Mouse (Mus musculus): Measurements from ENCODE around the gene Rgma. TPM values are rescaled to one million over a fixed set of nuclear protein-coding genes. Genes with fewer than 3 reads are reported as not detected.

The Rgma gene
- polyA plus RNA-seq, 2 experiments, result 0.05 to 0.06 TPM

GRCm38 (mm10) chr7:73419375-73419774 lies 44.1 kb downstream of the Rgma start:
- Histone ChIP-seq H3K27ac (no peak overlapping the region), H3K4me2 (ENCODE audit: low read depth) (no peak overlapping the region), H3K36me3 (replicated peaks; ENCODE audit: control insufficient read depth, insufficient read depth, low read depth) (no peaks in the 10 kb centered on the region), H3K27me3 (ENCODE audit: control insufficient read depth, insufficient read depth, low read length) (no peaks in the 10 kb centered on the region), H3K9ac (replicated peaks) (no peak overlapping the region), H3K9me3 (ENCODE audit: control insufficient read depth, low read length) (no peaks in the 10 kb centered on the region), H3K4me3 (ENCODE audit: insufficient read depth in 1 of 2, low read depth in 2 of 2, low read length in 2 of 2) (no peak overlapping the region), H3K4me1 (replicated peaks; ENCODE audit: control insufficient read depth in 2 of 2, insufficient read depth in 2 of 2, low read length in 1 of 2) (no peaks in the 10 kb centered on the region)
- WGBS (ENCODE audit: insufficient replicate concordance), result 49% methylated on average over 7 of the region's 7 CpGs
- no peak for DNase-seq (ENCODE audit: low read depth in 3 of 3, low spot score in 3 of 3)
- ATAC-seq (ENCODE audit: insufficient read depth), result no peak
- TF ChIP-seq CTCF (IDR thresholded peaks at IDR 0.05; ENCODE audit: low read depth) (peak; percentile 8; the same call in 1 of the 2 replicates), EP300 (IDR thresholded peaks at IDR 0.05; ENCODE audit: low read depth) (no peak)

- no peak overlapping the region for H3K4me2 ChIP-seq (ENCODE audit: low read depth)
- no peak overlapping the region for H3K27ac ChIP-seq
- no peaks in the 10 kb centered on the region for H3K27me3 ChIP-seq (ENCODE audit: control insufficient read depth, insufficient read depth, low read length)
- TF ChIP-seq CTCF (IDR thresholded peaks at IDR 0.05; ENCODE audit: low read depth) (no peak), EP300 (IDR thresholded peaks at IDR 0.05; ENCODE audit: low read depth) (no peak)
- 65% methylated on average over 5 of the region's 5 CpGs for WGBS (ENCODE audit: insufficient replicate concordance)
- H3K36me3 ChIP-seq (replicated peaks; ENCODE audit: control insufficient read depth, insufficient read depth, low read depth), result no peaks in the 10 kb centered on the region
- H3K4me1 ChIP-seq (replicated peaks; ENCODE audit: control insufficient read depth in 2 of 2, insufficient read depth in 2 of 2, low read length in 1 of 2), result no peaks in the 10 kb centered on the region
- no peak overlapping the region for H3K4me3 ChIP-seq (ENCODE audit: insufficient read depth in 1 of 2, low read depth in 2 of 2, low read length in 2 of 2)
- no peak for DNase-seq (ENCODE audit: low read depth in 3 of 3, low spot score in 3 of 3)
- H3K9me3 ChIP-seq (ENCODE audit: control insufficient read depth, low read length), result no peaks in the 10 kb centered on the region
- no peak for ATAC-seq (ENCODE audit: insufficient read depth)
- H3K9ac ChIP-seq (replicated peaks), result no peak overlapping the region
These were observed 45.5 kb downstream of the Rgma start for GRCm38 (mm10) chr7:73420827-73421226.

- Histone ChIP-seq H3K9ac (replicated peaks) (no peak overlapping the region), H3K9me3 (ENCODE audit: control insufficient read depth, low read length) (no peaks in the 10 kb centered on the region), H3K4me3 (ENCODE audit: insufficient read depth in 1 of 2, low read depth in 2 of 2, low read length in 2 of 2) (no peak overlapping the region), H3K27ac (no peak overlapping the region), H3K4me1 (replicated peaks; ENCODE audit: control insufficient read depth in 2 of 2, insufficient read depth in 2 of 2, low read length in 1 of 2) (no peaks in the 10 kb centered on the region), H3K36me3 (replicated peaks; ENCODE audit: control insufficient read depth, insufficient read depth, low read depth) (no peaks in the 10 kb centered on the region), H3K27me3 (ENCODE audit: control insufficient read depth, insufficient read depth, low read length) (no peaks in the 10 kb centered on the region), H3K4me2 (ENCODE audit: low read depth) (no peak overlapping the region)
- DNase-seq (ENCODE audit: low read depth in 3 of 3, low spot score in 3 of 3) (no peak), ATAC-seq (ENCODE audit: insufficient read depth) (no peak)
- TF ChIP-seq EP300 (IDR thresholded peaks at IDR 0.05; ENCODE audit: low read depth) (no peak), CTCF (IDR thresholded peaks at IDR 0.05; ENCODE audit: low read depth) (no peak)
- WGBS (ENCODE audit: insufficient replicate concordance), result 56% methylated on average over 9 of the region's 9 CpGs
These were observed 46.1 kb downstream of the Rgma start for GRCm38 (mm10) chr7:73421278-73422015.

- DNase-seq (ENCODE audit: low read depth in 3 of 3, low spot score in 3 of 3), result peak; percentile 30 to 46 (median 32)
- Histone ChIP-seq H3K9ac (replicated peaks) (no peak overlapping the region), H3K4me3 (ENCODE audit: insufficient read depth in 1 of 2, low read depth in 2 of 2, low read length in 2 of 2) (no peak overlapping the region), H3K27ac (no peak overlapping the region), H3K4me2 (ENCODE audit: low read depth) (no peak overlapping the region), H3K36me3 (replicated peaks; ENCODE audit: control insufficient read depth, insufficient read depth, low read depth) (peaks cover 7% of the 10 kb centered on the region; the same call in 1 of the 2 replicates), H3K4me1 (replicated peaks; ENCODE audit: control insufficient read depth in 2 of 2, insufficient read depth in 2 of 2, low read length in 1 of 2) (no peaks in the 10 kb centered on the region), H3K27me3 (ENCODE audit: control insufficient read depth, insufficient read depth, low read length) (no peaks in the 10 kb centered on the region), H3K9me3 (ENCODE audit: control insufficient read depth, low read length) (no peaks in the 10 kb centered on the region)
- WGBS (ENCODE audit: insufficient replicate concordance), result 28% methylated on average over 12 of the region's 12 CpGs
- 0 out of 2 replicates have a peak, but pooled peaks have one; percentile 35 for ATAC-seq (ENCODE audit: insufficient read depth)
- TF ChIP-seq CTCF (IDR thresholded peaks at IDR 0.05; ENCODE audit: low read depth), result peak; percentile 91
- TF ChIP-seq EP300 (IDR thresholded peaks at IDR 0.05; ENCODE audit: low read depth), result no peak
These were observed 47.2 kb downstream of the Rgma start for GRCm38 (mm10) chr7:73422223-73423113.

- ATAC-seq (ENCODE audit: insufficient read depth), result no peak
- Histone ChIP-seq H3K9ac (replicated peaks) (no peak overlapping the region), H3K4me1 (replicated peaks; ENCODE audit: control insufficient read depth in 2 of 2, insufficient read depth in 2 of 2, low read length in 1 of 2) (no peaks in the 10 kb centered on the region), H3K27me3 (ENCODE audit: control insufficient read depth, insufficient read depth, low read length) (no peaks in the 10 kb centered on the region), H3K9me3 (ENCODE audit: control insufficient read depth, low read length) (no peaks in the 10 kb centered on the region), H3K27ac (no peak overlapping the region), H3K4me3 (ENCODE audit: insufficient read depth in 1 of 2, low read depth in 2 of 2, low read length in 2 of 2) (no peak overlapping the region), H3K36me3 (replicated peaks; ENCODE audit: control insufficient read depth, insufficient read depth, low read depth) (peaks cover 7% of the 10 kb centered on the region; the same call in 1 of the 2 replicates), H3K4me2 (ENCODE audit: low read depth) (no peak overlapping the region)
- no peak for DNase-seq (ENCODE audit: low read depth in 3 of 3, low spot score in 3 of 3)
- 75% methylated on average over 13 of the region's 13 CpGs for WGBS (ENCODE audit: insufficient replicate concordance)
- TF ChIP-seq CTCF (IDR thresholded peaks at IDR 0.05; ENCODE audit: low read depth) (no peak), EP300 (IDR thresholded peaks at IDR 0.05; ENCODE audit: low read depth) (no peak)
These were observed 47.9 kb downstream of the Rgma start for GRCm38 (mm10) chr7:73423236-73423635.

Measured in liver, embryonic 14.5 days (tissue).